Mouse (Mus musculus): ENCODE measurements around the gene Mprip. TPM values are rescaled to one million over a fixed set of nuclear protein-coding genes. Genes with fewer than 3 reads are reported as not detected.

The Mprip gene
- total RNA-seq, 1 experiment from 2014 or later = 101 TPM

GRCm38 (mm10) chr11:59749050-59749449 lies 87.9 kb downstream of the Mprip start:
- no peak for ATAC-seq (replicated peaks; ENCODE audit: low read depth, poor library complexity, severe bottlenecking)

- no peak for ATAC-seq (replicated peaks; ENCODE audit: low read depth, poor library complexity, severe bottlenecking)
Measured at GRCm38 (mm10) chr11:59754504-59754903, 93.4 kb downstream of the Mprip start.

- ATAC-seq (replicated peaks; ENCODE audit: low read depth, poor library complexity, severe bottlenecking) = no peak
Measured at GRCm38 (mm10) chr11:59756351-59756750, 95.2 kb downstream of the Mprip start.

GRCm38 (mm10) chr11:59758191-59758985 lies 97.3 kb downstream of the Mprip start:
- ATAC-seq (replicated peaks; ENCODE audit: low read depth, poor library complexity, severe bottlenecking) = no peak

- peak; percentile 37; the same call in 1 of the 2 replicates for ATAC-seq (replicated peaks; ENCODE audit: low read depth, poor library complexity, severe bottlenecking)
Measured at GRCm38 (mm10) chr11:59759178-59759577, 98.1 kb downstream of the Mprip start.

GRCm38 (mm10) chr11:59759626-59760025 lies 98.5 kb downstream of the Mprip start:
- peak; percentile 48 for ATAC-seq (replicated peaks; ENCODE audit: low read depth, poor library complexity, severe bottlenecking)

- ATAC-seq (replicated peaks; ENCODE audit: low read depth, poor library complexity, severe bottlenecking) = no peak
Measured at GRCm38 (mm10) chr11:59760796-59761195, 99.7 kb downstream of the Mprip start.

- ATAC-seq (replicated peaks; ENCODE audit: low read depth, poor library complexity, severe bottlenecking) = no peak
Measured at GRCm38 (mm10) chr11:59769307-59769706, 108.2 kb downstream of the Mprip start.

GRCm38 (mm10) chr11:59769738-59770137 lies 108.6 kb downstream of the Mprip start:
- ATAC-seq (replicated peaks; ENCODE audit: low read depth, poor library complexity, severe bottlenecking) = no peak

GRCm38 (mm10) chr11:59770753-59771152 lies 109.6 kb downstream of the Mprip start:
- peak; percentile 62 for ATAC-seq (replicated peaks; ENCODE audit: low read depth, poor library complexity, severe bottlenecking)

GRCm38 (mm10) chr11:59772291-59772690 lies 111.2 kb downstream of the Mprip start:
- ATAC-seq (replicated peaks; ENCODE audit: low read depth, poor library complexity, severe bottlenecking) = no peak

- no peak for ATAC-seq (replicated peaks; ENCODE audit: low read depth, poor library complexity, severe bottlenecking)
Measured at GRCm38 (mm10) chr11:59772902-59773301, 111.8 kb downstream of the Mprip start.

- peak; percentile 39 for ATAC-seq (replicated peaks; ENCODE audit: low read depth, poor library complexity, severe bottlenecking)
Measured at GRCm38 (mm10) chr11:59774522-59774921, 113.4 kb downstream of the Mprip start.

- no peak for ATAC-seq (replicated peaks; ENCODE audit: low read depth, poor library complexity, severe bottlenecking)
Measured at GRCm38 (mm10) chr11:59775435-59776148, 114.5 kb downstream of the Mprip start.

- no peak for ATAC-seq (replicated peaks; ENCODE audit: low read depth, poor library complexity, severe bottlenecking)
Measured at GRCm38 (mm10) chr11:59777259-59777658, 116.2 kb downstream of the Mprip start.

GRCm38 (mm10) chr11:59778181-59778873 lies 117.2 kb downstream of the Mprip start:
- ATAC-seq (replicated peaks; ENCODE audit: low read depth, poor library complexity, severe bottlenecking) = peak; percentile 97

GRCm38 (mm10) chr11:59778874-59779223 lies 117.7 kb downstream of the Mprip start:
- ATAC-seq (replicated peaks; ENCODE audit: low read depth, poor library complexity, severe bottlenecking) = no peak

- no peak for ATAC-seq (replicated peaks; ENCODE audit: low read depth, poor library complexity, severe bottlenecking)
Measured at GRCm38 (mm10) chr11:59779406-59779805, 118.3 kb downstream of the Mprip start.

- no peak for ATAC-seq (replicated peaks; ENCODE audit: low read depth, poor library complexity, severe bottlenecking)
Measured at GRCm38 (mm10) chr11:59780241-59780640, 119.1 kb downstream of the Mprip start.

- no peak for ATAC-seq (replicated peaks; ENCODE audit: low read depth, poor library complexity, severe bottlenecking)
Measured at GRCm38 (mm10) chr11:59782091-59782590, 121.0 kb downstream of the Mprip start.

- no peak for ATAC-seq (replicated peaks; ENCODE audit: low read depth, poor library complexity, severe bottlenecking)
Measured at GRCm38 (mm10) chr11:59783591-59783990, 122.5 kb downstream of the Mprip start.

All from common myeloid progenitor, adult 5-6 weeks (primary cell).